Mouse (Mus musculus) urinary bladder, postnatal 4 days (tissue): Measurements from ENCODE around the gene Gm20388.

Experiments used
- DNase-seq, 2 experiments: peaks; one replicate each; pipeline ENCODE4 v3.0.0; 2021 to 2022; ENCODE audit warnings: low spot score in 2 of 2

Gm20388 gene

DNA sequence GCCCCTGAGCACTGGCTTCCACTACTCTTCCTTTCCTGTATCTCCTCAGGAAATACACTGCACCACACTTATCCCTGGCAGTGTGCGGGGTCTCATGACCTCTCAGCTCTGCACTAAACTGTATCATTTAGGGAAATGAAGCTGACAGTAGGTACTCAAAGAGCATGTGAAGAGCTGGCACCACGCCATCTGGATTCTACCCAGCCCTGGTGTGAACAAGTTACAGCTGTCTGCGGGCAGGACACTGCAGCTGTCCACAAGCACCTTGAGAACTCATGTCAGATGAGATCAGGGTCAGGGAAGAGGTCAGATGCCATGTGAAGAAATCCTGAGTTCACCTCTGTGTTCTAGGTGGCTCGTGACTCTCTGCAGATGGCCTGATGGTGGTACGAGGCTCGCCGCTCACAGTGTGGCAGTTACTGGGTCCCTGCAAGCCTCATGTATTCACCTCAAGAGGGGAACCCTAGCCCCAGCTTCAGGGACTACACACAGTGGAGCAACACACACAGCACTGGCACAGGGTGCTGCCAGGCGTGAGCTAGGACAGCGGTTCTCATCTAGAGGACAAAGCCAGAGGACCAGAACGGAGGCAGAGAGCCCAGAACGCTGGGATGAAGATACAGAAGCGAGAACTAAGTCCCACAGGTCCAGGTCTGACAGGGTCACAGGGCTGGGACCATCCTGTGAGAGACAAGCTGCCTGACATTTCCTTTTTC is 1710.3 kb downstream of the Gm20388 start:
- DNase-seq = no peak

DNA sequence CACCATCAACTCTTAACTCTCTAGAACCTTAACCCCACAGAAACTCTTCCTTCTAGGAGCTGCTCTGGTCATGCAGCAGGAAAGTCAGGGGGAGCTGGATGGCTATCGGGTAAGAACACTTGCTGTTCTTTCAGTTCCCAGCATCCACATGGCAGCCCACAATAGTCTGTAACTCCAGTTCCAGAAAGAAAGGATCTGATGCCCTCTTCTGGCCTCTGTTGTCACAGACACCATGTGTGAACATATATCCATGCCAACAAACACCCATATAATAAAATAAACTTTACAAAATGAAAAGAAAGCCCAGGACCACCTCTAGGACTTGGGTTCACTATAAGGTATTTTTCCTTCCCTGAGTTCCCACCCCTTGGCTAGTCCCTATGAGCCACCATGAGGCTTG is 1711.2 kb downstream of the Gm20388 start:
- no peak for DNase-seq

DNA sequence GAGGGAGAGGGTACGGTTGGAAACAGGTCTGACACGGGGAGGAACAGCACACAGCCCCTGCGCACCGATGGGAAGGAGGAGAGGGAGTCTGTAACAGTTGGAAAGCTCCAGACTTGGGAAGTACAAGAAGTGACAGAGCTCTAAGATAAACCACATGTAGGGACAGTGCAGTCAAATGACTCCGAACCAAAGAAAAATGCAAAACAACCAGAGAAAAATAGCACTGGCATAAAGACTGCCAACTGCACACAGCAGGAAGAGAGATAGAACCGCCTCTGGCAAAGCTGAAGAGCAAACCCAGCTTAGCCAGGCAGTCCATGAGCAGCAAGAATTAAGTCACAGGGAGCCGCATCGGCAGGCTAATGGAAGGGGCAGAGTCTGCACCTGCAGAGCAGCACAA is 1712.4 kb downstream of the Gm20388 start:
- DNase-seq = no peak

DNA sequence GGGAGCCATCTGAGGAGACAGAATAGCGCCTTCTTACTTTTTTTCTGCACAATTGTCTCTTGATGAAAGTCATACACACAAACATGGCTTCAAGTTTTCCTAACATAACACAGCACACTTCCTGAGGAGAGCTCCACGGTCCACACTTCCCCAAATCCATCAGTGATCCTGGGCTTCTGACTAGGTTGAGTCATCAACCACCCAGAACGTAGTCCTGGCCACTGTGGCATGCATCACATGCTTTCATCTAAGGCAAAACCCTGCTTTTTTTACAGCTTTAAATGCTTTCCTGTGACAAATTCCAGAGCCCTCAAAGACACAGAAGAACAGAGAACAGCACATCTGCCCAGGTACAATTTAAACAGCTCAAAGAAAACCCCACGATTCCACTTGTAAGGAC is 1718.0 kb downstream of the Gm20388 start:
- DNase-seq = no peak

DNA sequence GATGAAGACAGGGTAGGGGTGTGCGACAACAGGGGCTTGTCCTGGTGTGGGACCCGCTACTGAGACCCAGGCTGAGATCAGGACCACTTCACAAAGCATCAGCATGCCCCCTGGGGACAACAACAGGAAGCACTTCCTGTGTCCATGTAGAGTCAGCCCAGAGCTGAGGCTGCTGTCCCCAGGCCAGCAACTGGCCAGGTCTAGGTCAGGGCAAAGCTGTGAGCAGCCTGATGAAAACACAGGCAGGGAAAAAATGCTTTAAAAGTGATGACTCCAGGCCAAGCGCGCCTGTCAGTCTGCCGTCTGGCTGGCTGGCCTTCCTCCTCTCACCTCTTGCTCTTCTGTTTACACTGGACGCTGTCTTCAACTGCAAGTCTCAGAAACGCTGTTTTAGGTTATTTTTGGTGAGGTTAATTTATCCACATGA is 1721.0 kb downstream of the Gm20388 start:
- DNase-seq = no peak

DNA sequence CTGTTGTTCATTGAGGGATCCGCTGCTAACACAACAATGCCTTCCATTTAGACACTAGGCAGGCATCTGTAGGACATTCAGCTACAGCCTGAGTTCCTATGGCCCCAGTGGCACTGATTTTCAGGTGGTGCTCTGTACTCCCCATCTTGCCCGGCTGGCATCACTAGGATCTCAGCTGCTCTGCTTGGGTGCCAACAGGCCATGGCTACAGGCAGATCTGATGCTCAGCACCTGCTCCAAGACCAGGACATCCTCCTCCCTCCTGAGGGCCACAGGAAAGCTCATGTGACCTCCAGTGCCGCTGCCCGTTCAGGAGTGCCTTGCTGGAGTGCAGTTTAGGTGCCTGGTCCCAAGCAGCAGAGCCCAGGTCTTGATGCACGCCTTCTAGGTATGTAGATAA is 1721.8 kb downstream of the Gm20388 start:
- no peak for DNase-seq

DNA sequence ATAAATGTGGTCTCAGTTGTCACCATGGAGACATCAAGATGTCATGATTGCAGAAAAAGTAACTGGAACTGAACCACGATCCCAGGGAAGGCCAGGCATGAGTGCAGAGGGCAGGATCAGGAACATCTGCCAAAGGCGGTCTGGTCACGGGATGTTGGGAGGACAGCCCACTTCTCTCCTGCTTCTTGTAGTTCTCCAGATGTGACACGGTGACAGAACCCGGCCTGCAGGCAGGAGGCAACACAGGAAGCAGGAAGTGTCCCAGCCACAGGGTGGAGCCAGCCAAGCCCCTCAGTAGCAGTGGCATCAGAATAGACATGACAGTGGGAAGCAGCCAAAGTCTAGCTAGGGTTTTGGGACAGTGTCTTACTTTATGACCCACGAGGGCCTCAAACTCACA is 1724.9 kb downstream of the Gm20388 start:
- no peak for DNase-seq

DNA sequence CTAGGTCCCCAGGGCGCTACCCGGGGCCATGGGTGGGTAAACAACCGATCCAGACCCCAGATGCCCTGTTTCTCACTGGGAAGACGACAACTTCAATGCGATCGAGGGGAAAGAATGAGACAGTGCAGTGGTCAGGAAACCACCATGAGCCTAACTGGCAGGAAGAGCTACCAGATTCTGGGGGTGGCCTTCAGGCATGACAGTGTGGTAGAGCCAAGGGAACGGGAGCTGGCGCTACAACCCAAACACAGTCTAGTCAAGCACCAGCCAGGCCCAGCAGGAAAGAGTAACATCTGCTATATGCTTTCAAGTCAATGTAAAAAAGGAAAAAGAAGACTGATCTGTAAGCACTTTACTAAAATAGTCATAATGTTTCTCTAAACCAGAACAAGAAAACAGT is 1725.5 kb downstream of the Gm20388 start:
- DNase-seq = no peak

DNA sequence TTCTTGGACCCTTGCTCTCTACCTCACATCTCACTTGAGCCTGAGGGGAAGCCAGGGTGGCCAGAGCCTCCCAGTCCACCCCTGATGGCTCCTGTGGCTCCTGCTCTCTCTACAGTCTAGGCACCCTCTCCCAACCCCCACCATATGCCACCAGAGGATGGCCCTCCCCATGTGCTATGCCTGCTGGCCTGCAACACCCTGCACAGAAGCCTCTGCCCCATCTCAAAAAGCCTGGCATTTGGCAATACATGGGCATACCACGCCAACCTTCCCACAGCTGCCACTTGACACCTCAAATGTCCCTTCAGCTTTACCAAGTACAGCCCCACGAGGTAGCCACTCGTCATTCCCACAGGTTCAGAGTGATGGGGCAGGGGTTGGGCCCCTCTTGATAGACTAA is 1732.2 kb downstream of the Gm20388 start:
- DNase-seq = no peak

DNA sequence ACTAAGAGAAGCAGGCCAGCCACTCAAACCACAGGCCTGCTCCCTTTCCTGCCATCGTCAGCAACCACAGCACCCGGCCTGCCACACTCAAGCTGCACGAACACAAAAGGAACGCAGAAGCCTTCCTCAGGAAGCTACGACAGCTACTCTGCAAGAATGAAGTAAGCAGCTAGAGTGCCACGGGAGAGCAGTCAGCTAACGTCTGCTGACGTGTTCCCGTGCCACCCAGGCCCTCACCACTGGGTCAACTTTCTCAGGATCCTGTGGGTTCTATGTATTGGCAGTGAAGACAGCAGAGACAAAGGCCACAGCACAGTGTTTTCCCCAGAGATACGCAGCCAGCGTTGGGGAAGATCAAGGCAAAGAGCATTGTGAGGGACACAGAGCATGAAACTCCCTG is 1732.7 kb downstream of the Gm20388 start:
- no peak for DNase-seq

DNA sequence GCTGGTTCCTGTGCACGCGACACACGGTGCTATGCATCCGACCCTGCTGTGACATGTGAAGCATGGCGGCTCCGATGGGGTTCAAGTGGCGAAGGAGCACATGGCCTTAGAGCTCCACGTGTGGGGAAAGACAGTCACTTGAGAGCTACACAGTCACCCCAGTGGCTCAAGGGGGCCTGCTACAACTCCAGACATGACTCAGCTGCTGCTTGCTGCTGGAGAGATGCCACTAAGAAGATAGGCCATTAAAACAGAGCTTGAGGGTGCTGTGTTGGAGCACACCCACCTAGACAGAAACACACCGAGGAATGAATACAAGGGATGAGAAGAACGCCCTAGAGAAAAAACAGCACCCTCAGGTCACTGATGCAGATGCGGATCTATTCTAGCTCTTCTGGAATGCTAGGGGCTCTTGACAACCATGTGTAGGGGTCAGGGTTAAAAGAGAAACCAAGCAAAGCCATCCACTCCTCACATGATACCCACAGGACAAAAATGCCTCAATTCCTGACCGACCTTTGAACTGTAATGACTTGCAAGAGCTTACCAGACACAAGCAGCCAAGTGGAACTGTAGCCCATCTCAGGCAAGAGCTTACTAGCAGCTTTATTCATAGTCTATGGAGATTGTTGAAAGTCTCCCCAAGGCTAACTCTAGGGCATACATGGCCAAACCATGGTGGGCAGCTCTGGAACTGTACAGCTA is 1737.0 kb downstream of the Gm20388 start:
- no peak for DNase-seq

DNA sequence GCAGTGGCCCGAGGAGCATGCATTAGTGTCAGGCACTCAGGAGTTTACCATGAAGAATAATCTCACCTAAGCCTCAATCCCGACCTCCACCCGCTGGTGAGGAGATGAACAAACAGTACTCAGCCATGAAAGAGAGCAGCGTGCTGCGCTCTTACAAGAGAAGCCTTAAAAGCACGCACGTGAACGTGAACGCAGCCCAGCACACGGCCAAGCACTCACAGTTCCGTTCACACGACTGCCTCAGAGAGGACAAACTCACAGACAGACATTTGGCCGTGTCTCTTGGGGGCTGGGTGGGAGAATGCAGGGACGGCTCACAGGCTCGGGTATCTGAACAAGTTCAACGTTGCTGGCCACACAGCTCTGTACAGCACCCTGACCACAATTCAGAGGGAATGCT is 1737.8 kb downstream of the Gm20388 start:
- no peak for DNase-seq

DNA sequence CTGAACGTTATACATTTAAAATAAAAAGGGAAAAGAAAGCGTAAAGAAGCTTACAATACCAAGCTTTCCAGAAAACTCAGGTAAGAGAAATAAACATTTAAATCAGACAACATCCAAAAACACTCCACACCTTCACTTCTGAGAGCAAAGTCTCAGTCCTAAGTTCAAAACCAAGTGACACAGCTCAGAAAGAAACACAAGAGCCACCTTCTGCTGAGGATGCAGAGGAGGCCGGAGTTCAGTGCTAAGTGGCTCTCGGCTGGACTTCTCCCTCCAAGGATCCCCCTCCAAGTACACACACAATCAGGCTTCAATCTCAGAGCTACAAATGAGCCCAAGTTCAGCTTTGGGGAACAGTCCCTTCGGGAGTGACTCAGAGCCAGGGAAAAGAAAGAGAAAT is 1738.8 kb downstream of the Gm20388 start:
- DNase-seq = no peak

DNA sequence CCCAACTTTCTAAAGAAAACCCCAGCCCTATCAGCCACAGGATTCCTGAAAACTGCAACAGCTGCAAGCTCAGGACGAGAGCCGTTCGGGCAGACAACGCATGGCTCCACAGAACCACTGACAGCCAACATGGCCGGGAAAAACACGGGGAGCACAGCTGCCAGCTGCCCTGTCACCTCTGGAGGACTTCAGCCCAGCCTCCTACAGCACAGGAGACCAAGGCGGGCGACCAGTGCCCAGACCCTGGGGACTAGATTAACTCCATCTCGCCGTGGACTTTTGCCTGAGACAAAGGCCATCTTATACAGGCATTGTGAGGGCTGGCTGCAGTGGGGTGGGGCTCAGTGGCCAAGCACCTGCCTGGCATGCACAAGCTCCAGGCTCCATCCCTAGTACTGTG is 1739.3 kb downstream of the Gm20388 start:
- DNase-seq = no peak

DNA sequence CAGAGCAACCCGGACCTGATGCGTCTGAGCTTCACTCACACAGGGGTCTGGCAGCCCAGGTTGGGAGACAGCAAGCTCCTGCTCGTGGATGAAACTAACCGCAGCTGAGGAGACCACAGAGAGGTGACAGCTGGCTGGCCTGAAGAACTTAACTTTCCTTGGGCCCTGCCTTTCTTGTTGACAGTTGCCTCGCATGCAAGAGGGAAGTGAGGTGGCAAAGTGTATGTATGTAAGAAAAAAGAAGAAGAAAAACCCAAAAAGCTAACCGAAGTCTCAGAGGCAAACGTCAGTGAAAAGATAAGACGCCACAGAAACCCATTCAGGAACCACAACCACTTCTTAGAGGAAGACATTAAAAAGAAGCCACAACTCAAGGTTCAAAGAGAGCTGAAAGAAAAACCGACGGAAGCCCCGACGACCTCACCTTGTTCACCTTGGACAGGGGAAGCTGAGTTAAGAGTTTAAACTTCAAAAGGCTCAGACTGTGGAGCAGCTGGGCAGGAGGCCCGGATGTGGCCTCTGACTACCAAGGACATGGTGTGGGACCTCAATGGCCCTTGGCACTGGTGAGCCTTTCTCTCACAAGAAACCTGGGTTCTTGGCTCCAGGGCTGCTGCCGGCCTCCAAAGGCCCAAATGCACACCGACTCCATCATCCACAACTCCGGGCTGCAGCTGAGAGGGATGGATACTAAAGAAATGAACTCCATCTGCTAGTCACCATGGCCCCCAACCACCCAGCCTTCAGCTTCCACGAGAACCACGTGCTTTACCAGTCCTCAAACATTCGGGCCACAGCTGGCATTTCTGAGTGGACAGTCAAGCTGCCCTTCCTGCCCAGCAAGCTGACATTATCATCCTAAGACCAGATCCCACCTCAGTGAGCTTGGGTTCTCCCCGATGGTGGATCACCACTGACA is 1740.0 kb downstream of the Gm20388 start:
- DNase-seq = no peak

DNA sequence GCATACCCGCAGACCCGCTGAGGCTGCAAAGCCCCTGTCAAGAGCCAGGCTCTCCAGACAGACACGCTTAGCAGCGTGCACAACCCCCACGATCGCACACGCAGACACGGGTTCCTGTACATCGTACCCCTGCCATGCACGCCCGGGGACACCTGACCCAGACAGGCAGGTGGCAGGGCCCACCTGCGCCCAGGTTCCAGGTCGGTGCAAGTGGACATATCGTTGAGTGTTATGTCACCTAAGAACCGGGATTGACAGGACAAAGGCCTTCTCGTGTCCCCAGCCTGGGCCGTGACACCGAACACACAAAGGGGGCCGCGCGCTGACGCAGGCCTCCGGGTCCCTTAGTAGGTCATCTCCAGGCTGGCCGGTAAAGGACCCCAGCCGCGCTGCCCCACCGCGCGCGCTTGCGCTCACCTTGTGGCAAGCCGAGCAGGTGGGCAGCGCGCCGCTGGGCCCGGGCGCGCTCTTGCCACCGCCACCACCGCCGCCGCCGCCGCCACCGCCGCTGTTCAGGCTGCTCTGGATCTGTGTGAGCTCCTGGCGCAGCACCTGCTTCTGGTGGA is 1740.8 kb downstream of the Gm20388 start:
- DNase-seq = no peak

DNA sequence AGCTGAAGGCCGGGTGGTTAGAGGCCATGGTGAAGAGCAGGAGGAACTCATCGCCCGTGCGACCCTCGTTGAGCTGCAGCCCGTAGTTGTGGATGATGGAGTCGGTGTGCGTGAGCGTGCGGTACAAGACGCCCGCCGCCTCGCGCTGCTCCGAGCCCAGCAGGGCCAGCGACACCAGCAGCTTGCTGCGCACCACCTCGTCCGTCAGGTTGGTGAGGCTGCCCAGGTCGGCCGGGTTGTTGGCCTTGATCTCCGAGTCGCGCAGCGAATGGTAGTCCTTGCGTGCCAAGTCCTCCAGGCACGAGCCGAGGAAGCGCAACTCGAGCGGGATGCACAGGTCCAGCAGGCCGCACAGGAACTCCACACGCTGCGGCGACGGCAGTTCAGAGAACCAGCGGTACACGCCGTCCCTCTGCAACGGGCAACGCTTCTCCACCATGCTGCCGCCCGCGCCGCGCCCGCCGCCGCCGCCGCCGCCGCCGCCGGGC is 1741.3 kb downstream of the Gm20388 start:
- DNase-seq = peak in 1 of 2 experiments; percentile 41

DNA sequence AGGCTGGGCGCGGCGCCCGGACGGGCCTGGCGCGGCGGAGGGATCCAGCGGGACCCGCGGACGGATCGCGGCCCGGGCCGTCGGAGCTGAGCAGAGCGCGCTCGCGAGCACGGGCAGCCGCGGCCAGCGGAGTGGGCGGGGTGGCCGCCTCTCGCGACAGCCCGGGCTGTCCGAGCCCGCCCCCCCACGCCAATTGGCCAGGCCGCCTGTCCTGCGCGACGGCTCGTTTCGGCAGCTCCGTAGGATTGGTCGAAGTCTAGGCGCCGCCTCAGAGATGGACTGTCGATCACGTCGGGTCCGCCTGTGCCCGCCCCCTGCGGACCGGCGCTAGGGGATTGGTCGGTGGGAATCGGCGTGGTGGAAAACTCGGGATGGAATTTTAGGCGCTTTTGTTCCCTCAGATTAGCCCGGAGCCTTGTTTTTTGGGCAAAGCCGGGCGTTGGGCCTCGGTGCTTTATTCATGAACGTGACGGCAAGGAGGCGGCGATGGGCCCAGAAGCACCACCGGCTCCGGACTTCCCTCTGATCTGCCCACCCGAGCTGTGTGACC is 1742.2 kb downstream of the Gm20388 start, which contains the start of gene Zcchc14:
Gene Zcchc14 (minus strand): TSS at position 128 of the 550 bp plus-strand sequence.
- DNase-seq = peak; percentile 98 to 99

DNA sequence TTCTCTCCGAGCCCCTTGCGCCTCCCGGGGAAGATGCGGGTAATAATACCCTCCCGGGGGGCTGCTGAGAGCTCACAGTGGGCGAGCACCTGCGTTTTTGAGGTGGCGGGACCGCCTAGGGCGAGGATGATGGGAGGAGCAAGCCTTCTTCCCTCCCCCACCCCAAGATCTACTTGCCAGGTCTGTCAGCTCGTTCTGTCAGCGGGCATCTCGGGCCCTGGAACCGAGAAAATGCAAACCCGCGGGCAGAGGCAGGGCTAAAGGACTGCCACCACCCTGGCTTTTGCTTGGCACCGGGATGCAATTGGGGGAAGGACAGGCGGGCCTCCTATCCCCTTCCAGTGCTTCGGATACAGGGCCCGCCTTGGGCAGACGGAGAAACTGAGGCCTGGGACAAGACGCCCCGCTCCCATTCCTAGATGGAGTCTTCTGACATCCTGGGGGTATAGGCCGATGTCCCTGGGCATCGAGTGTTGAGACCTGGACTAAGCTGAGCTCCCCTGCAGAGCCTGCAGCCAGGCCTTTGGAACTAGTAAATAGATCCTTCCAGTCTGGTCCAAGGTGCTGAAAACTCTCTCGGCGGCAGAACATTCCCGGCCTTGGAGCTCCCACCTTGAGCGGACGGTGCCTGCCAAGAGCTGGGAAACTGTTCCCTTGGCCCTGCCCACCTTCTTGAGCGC is 1742.8 kb downstream of the Gm20388 start:
- no peak for DNase-seq

DNA sequence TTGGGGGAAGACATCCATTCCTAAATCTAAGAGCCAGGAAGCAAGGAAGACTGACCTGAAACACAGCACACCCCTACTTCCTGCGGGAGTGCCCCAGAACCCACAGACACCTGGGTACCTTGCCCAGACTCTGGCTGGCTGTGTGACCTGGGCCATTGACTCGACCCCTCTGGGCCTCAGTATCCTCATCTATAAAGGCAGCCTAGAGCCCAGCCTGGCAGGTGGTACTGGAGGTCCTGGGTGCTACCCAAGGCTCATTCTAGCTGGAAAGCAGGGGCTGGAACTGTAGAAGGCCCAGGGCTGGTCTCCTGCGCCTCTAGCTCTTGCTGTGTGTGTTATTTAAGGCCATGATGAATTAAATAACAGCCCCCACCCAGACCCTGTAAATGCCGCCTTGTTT is 1743.5 kb downstream of the Gm20388 start:
- DNase-seq = no peak

DNA sequence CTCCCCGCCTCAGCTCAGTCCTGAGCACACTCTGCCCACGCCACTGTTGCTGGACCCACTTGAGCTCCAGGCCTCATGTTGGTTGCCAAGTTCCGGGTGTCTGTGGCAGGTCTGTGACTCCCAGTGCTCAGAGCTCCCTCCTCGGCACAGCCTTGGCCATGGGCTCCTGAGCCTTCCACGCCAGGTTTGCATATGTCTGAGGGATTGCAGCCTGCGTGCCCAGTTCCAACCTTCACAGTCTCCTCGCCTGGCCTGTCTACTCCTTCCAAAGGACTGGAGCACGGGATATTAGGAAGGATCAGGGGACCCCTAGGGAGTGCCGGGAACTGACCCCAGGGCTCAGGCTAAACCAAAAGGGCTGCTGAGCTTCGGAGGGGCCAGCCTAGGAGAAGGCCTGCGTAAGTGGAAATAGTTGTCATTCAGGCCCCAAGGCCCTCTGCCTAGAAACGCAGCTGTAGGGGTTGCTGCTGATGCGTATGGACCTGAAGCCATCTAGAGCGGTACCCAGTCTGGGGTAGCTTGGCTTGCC is 1744.4 kb downstream of the Gm20388 start:
- DNase-seq = no peak
